Mouse (Mus musculus) cortical plate, adult 2 months (tissue): ENCODE data around the gene Nom1.

Source experiments
- CTCF ChIP-seq: fragments of 200-500 bp; IDR thresholded peaks from 2 replicates; pipeline ENCODE4 v1.5.1; 2011; ENCODE audit warnings: mild to moderate bottlenecking, control low read depth, low read length; ENCODE audit not compliant: insufficient read depth; ENCODE audit errors: extremely low read depth
- POLR2A ChIP-seq: fragments of 200-500 bp; IDR thresholded peaks from 2 replicates; pipeline ENCODE4 v1.6.1; 2011; ENCODE audit warnings: mild to moderate bottlenecking, low read length, control low read depth; ENCODE audit not compliant: insufficient read depth; ENCODE audit errors: extremely low read depth

GRCm38 (mm10) chr5:29462943-29463686, 28.7 kb downstream of the Nom1 start:
- TF ChIP-seq CTCF (no peak), POLR2A (no peak)
